ENCODE assay signal across 8 mouse cellular contexts in genomic region chr12:57544641-57545370, GRCm38 (mm10). TPM values are rescaled to one million over a fixed set of nuclear protein-coding genes. Genes with fewer than 3 reads are reported as not detected.
DNase-seq lines count a peak whose midpoint lies in the region; ATAC-seq and TF ChIP-seq lines count a peak whose summit lies in the region.

No protein-coding gene starts in this region.

- peak; percentile 36 for DNase-seq in gastrocnemius, adult 18-20 months (ENCODE audit: low spot score)
- DNase-seq in gastrocnemius, postnatal 36 days: no peak
- peak; percentile 49 to 54 for DNase-seq in B cell, adult 2 months
- DNase-seq in cerebellum, postnatal 36 days: peak; percentile 37 to 45
- DNase-seq in heart, postnatal 0 days (ENCODE audit: low spot score): peak; percentile 52
- peak; percentile 77 for DNase-seq in limb, embryonic 10.5 days (ENCODE audit: low spot score)
- no peak for DNase-seq in frontal cortex, postnatal 14 days (ENCODE audit: low spot score in 2 of 2)

- H3K36me3 ChIP-seq in heart, postnatal 0 days (replicated peaks; ENCODE audit: control insufficient read depth, insufficient read depth, low read length): no peaks in the 10 kb centered on the region
- no peaks in the 10 kb centered on the region for H3K36me3 ChIP-seq in limb, embryonic 10.5 days
- no peaks in the 10 kb centered on the region for H3K36me3 ChIP-seq in midbrain, embryonic 12.5 days

- H3K9me3 ChIP-seq in heart, postnatal 0 days (replicated peaks; ENCODE audit: control insufficient read depth, low read length): no peaks in the 10 kb centered on the region
- H3K9me3 ChIP-seq in limb, embryonic 10.5 days (replicated peaks): no peaks in the 10 kb centered on the region
- H3K9me3 ChIP-seq in midbrain, embryonic 12.5 days: no peaks in the 10 kb centered on the region

- H3K4me3 ChIP-seq in heart, postnatal 0 days (ENCODE audit: low read depth, low read length): peak overlapping the region; percentile 48
- peak overlapping the region; percentile 60 for H3K4me3 ChIP-seq in limb, embryonic 10.5 days
- peak overlapping the region; percentile 52 for H3K4me3 ChIP-seq in midbrain, embryonic 12.5 days

- peak; percentile 43 for TF ChIP-seq CTCF in heart, postnatal 0 days (IDR thresholded peaks at IDR 0.05; ENCODE audit: low read depth)

- intact Hi-C loops in gastrocnemius, postnatal 36 days (cut with DNase I): no loop called here

- no peak overlapping the region for H3K27ac ChIP-seq in heart, postnatal 0 days (ENCODE audit: low read depth)
- H3K27ac ChIP-seq in limb, embryonic 10.5 days: no peak overlapping the region
- H3K27ac ChIP-seq in midbrain, embryonic 12.5 days (replicated peaks): peak overlapping the region; percentile 77

- TF ChIP-seq EP300 in heart, postnatal 0 days (IDR thresholded peaks at IDR 0.05; ENCODE audit: low read depth): no peak

- H3K4me2 ChIP-seq in heart, postnatal 0 days (ENCODE audit: low read depth, low read length): peak overlapping the region; percentile 70
- H3K4me2 ChIP-seq in midbrain, embryonic 12.5 days (replicated peaks): peak overlapping the region; percentile 79

- H3K27me3 ChIP-seq in heart, postnatal 0 days (ENCODE audit: control insufficient read depth, insufficient read depth, low read length): peaks cover 96% of the 10 kb centered on the region
- H3K27me3 ChIP-seq in limb, embryonic 10.5 days (ENCODE audit: low read depth, poor library complexity, severe bottlenecking): peaks cover 100% of the 10 kb centered on the region
- peaks cover 88% of the 10 kb centered on the region for H3K27me3 ChIP-seq in midbrain, embryonic 12.5 days

- 2% methylated on average over 31 of the region's 31 CpGs for WGBS in heart, postnatal 0 days
- 2% methylated on average over 31 of the region's 31 CpGs for WGBS in limb, embryonic 10.5 days
- WGBS in midbrain, embryonic 12.5 days: 1% methylated on average over 31 of the region's 31 CpGs

- no peaks in the 10 kb centered on the region for H3K4me1 ChIP-seq in heart, postnatal 0 days (ENCODE audit: control insufficient read depth, insufficient read depth)
- peaks cover 46% of the 10 kb centered on the region for H3K4me1 ChIP-seq in limb, embryonic 10.5 days
- H3K4me1 ChIP-seq in midbrain, embryonic 12.5 days: peaks cover 30% of the 10 kb centered on the region

- H3K9ac ChIP-seq in heart, postnatal 0 days (replicated peaks; ENCODE audit: low read depth, low read length): no peak overlapping the region
- H3K9ac ChIP-seq in midbrain, embryonic 12.5 days (replicated peaks): peak overlapping the region; percentile 76

- ATAC-seq in heart, postnatal 0 days (ENCODE audit: insufficient read depth, low read depth): peak; percentile 19; the same call in 1 of the 2 replicates
- no peak; the same call in 1 of the 2 replicates for ATAC-seq in midbrain, embryonic 12.5 days (ENCODE audit: low FRiP score, low read depth)

RNA-seq across cellular contexts. Expression of gene Foxa1, which starts 1.9 kb away (rescaled TPM):
- total RNA-seq in gastrocnemius, adult 18-20 months (2021): not detected
- total RNA-seq in gastrocnemius, postnatal 36 days (2021): not detected
- 1.6 TPM in 1 of 2 replicates, not detected in the other for total RNA-seq in heart, postnatal 0 days (2014; rRNA removed; ENCODE audit: low replicate concordance)
- polyA plus RNA-seq in heart, postnatal 0 days (2015; fragmentation: Nextera tagmentation; extraction: Ambion mirVana): 0.18 TPM in 1 of 2 replicates, not detected in the other
- 0.08 TPM in 1 of 2 replicates, not detected in the other for polyA plus RNA-seq in limb, embryonic 10.5 days (2016; fragmentation: Nextera tagmentation; extraction: Ambion mirVana)
- 3.8 and 4.2 TPM in 2 replicates for polyA plus RNA-seq in midbrain, embryonic 12.5 days (2016; fragmentation: Nextera tagmentation; extraction: Ambion mirVana)

RNA-seq across cellular contexts. Expression of gene Ttc6, which starts 19.1 kb away (rescaled TPM):
- not detected for total RNA-seq in gastrocnemius, adult 18-20 months (2021)
- total RNA-seq in gastrocnemius, postnatal 36 days (2021): not detected
- total RNA-seq in heart, postnatal 0 days (2014; rRNA removed; ENCODE audit: low replicate concordance): 0.15 TPM in 1 of 2 replicates, not detected in the other
- polyA plus RNA-seq in heart, postnatal 0 days (2015; fragmentation: Nextera tagmentation; extraction: Ambion mirVana): 0.01 TPM in 1 of 2 replicates, not detected in the other
- polyA plus RNA-seq in limb, embryonic 10.5 days (2016; fragmentation: Nextera tagmentation; extraction: Ambion mirVana): 0.04 and 0.05 TPM in 2 replicates
- polyA plus RNA-seq in midbrain, embryonic 12.5 days (2016; fragmentation: Nextera tagmentation; extraction: Ambion mirVana): 2.0 and 3.6 TPM in 2 replicates

Comparison
In these comparisons a context has a peak if more than half of its experiments do, and no peak if none do; other contexts are left out.
1. DNase-seq: peak in gastrocnemius, adult 18-20 months (single experiment), B cell, adult 2 months (2 of 2), cerebellum, postnatal 36 days (2 of 2), heart, postnatal 0 days (single experiment) and limb, embryonic 10.5 days (single experiment); none in gastrocnemius, postnatal 36 days (0 of 2) and frontal cortex, postnatal 14 days (0 of 2).
2. Peak in every context shown above with its lines, with median percentiles within 50 percentile points of each other: H3K4me3 ChIP-seq.